Mouse (Mus musculus): ENCODE measurements around the gene Rngtt.
A peak's percentile ranks its signal among the peaks of the same experiment; 100 is the strongest.
"Not testable (repeated sequence)": the region's sequence is repeated elsewhere in the genome, so short reads cannot be mapped to it uniquely, and the experiment has no call there.

Gene Rngtt

DNA sequence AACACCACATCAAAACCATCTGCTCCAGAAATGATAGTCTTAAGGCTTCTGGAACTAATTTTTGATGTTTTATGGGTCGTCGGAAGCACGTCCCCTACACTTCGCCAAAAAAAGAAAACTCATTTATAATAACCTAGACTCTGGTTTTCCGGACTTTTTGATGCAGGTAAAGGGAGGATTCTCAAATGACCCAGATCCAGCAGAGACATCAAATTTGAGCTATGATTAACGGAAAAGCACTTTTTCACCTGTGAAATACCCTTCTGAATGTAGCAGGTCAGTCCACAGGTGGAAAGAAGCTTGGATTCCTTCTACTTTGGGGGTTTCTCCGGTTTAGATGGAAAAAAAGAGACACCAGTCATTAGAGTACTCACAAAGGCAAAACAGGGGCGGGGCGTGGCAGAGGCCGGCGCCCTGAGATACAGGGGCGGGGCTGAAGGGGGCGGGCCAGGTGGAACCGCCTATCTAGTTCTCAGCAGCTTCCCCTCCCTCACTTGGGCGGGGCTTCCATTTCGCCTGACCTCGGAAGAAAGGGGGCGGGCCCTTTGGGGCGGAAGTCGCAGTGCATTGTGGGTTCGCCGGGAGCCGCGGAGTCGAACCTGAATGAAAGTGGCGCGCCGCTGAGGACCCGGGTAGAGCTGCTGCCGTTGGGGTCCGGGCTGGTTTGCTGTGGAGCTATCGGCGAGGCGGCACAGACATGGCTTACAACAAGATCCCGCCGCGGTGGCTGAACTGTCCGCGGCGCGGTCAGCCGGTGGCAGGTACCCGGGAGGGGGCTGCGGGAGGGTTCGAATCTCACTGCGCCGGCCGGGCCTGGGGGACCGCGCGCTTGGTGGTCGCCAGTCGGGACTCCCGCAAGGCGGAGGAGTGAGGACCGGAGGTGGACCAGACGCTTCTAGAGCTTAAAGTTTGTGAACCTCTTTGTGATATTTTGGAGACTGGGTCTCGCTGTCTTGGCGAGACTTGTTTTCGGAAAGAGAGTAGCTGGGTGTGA is at the start of gene Rngtt:
TSS of gene Rngtt (plus strand) at position 548 of the 994 bp plus-strand sequence.
- DNase-seq (ENCODE audit: low spot score in 2 of 2) = peak; percentile 97 to 98

DNA sequence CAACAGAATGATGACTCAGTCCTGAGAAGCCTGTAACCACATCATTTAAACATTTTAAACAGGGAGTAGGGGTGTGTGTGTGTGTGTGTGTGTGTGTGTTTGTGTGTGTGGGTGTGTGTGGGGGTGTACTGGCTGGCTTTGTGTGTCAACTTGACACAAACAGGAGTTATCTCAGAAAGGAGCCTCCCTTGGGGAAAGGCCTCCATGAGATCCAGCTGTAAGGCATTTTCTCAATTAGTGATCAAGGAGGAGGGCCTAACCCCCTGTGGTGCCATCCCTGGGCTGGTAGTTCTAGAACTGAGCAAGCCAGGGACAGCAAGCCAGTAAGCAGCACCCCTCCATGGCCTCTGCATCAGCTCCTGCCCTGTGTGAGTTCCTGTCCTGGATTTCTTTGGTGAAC is 49.8 kb upstream of the Rngtt start:
- no peak for DNase-seq (ENCODE audit: low spot score in 2 of 2)

DNA sequence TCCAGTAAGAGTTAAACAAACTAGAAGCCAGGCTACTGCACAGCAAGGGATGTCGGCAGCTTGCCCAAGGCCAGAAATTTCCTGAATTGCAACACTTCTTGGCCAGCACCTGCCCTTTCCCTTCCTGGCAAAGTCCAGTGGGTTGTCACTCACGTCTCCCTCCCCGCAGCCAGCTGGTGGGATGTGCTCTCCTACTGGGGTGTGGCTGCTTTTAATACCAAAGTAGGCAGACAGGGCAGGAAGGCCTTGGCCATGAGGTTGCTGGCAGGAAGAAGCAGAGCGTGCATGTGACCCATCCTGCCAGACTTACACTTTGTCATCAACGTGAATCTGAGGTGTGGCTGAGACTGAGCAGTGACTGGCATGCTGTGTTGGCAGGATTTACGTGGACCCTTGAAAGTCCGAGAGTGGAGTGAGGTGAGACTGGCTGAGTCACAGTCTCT is 48.8 kb upstream of the Rngtt start:
- DNase-seq (ENCODE audit: low spot score in 2 of 2) = no peak

DNA sequence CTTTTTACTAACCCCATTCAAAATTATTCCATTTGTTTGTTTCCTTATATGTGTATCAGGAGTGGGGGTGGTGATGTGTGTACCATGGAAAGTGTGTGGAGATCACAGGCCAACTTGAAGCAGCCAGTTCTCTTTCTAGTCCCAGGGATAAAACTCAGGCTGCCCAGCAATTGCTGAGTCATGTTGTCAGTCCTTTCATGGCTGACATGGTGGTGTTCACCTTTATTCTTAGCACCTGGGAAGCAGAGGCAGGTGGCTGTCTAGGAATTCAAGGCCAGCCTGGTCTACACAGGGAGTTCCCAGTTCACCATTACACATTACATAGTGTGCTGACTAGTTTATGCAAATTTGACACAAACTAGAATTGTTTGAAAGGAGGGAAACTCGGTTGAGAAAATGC is 47.2 kb upstream of the Rngtt start:
- DNase-seq (ENCODE audit: low spot score in 2 of 2) = no peak

DNA sequence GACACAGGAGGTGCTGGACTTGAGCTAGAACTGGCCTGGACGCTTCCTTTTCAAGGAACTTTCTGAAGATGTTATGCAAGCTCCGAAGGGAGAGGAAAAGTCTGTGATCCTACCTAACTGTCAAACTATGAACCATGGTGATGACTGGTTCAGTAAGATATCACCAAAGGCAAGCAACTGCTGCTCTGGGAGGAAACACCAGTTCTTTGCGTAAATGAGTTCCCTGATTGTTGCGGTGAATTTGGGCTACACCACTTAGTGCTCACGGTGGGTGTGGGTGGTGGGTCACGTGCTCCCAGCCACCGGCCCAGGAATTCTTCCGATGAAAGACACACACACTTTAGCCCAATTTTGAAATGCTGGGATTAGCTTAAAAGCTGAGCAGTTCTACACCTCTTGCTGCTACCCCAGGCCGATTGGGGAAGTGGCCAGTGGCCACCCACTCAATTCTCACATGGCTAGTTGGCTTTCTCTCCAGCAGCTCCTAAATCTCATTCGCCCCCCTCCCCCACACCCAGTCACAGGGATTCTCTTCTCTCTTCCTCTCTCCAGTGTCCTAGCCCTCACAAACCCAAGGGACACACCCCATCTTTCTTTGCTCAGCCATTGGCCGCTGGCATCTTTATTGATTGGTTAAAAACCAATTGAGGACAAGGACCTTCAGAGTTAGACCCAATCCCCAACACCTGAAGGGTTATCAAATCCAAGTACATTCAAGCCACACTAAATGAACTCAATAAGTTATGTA is 45.0 kb upstream of the Rngtt start:
- no peak for DNase-seq (ENCODE audit: low spot score in 2 of 2)

DNA sequence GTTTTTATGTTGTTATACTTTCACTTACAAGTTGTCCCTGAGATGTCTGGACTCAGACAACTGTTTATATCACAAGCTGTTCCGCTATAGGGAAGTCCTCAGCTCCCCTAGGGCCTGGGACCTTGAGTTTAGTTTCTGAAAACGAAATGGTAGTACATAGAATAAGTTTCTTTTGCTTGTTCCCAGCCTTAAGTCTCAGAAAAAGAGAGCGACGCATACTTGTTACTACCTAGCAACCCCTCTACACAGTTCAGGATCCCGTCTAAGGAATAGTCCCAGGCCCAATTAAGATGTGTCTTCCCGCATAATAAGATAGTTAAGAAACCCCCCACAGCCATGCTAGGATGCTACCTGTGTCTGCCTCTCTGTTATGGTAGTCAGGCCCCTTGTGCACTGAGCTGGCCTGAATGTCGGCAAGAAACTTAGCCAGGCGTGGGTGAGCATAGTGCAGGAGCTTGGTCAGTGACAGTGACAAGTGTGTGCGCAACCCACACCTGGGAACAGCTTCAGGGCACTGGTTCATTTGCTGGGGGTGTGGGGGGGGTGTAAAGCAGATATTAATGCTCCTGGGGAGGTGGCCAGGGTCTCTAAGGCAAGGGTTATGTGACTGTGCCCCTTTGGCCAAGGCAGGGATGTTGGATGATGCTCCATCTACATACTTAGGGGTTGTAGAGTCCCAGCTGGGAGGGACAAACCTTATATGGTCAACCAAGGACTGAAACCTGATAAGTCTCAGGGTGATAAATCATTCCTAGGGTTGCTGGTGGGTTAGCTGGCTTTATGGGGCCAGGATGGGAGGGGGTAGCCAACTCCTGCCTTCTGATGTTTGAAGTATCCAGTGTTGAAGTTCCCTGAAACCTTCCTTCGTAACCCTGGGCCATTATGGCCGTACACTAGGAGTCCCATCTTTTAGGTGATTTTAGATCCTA is 39.5 kb upstream of the Rngtt start:
- DNase-seq (ENCODE audit: low spot score in 2 of 2) = no peak

DNA sequence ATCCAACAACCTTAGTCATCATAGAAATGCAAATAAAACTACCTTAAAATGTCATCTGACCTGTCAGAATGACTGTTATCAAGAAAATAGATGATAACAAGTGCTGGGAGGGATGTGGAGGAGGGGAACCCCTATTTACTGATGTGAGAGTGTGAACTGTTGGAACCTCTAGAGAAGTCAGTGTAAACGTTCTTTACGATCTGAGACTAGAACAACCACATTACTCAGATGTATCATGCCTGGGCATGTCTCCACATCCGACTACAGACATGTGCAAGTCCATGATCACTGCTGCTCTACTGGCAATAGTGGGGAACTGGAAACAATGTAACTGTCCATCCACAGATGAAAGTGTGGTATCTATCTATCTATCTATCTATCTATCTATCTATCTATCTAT is 36.7 kb upstream of the Rngtt start:
- no peak for DNase-seq (ENCODE audit: low spot score in 2 of 2)

DNA sequence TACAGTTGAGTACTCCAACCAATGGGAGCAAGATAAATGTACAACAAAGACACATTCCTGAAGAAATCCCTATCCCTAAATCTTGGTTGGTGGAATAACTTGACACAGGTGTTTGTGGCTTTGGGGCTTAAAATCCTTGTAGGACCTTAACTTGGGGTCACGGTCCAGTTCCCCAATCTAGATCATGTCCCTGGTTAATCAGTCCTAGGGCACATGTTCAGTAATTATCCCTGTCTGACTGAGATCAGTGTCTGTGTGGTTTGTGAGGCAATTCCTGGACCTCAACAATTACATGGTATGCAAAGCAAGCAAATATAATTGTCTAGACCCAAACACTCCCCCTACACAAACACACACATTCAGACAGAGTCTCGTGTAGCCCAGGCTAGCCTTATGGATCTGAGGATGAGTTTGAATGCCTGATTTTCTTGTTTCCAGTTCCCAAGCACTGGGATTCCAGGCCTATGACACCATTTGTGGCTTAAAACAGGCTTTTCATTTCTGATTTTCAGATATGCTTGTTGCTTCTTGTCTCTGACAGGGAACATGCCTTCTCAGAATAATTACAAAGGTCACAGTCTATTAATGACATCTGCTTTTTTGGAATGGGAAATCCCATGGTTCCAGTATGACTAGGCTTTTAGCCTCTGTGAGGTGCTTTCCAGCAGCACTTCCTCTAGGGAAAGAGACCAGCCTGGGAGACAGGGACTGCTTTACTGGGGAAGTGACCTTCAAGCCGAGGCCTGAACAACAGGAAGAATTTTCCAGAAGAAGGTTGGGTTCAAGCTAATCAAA is 28.0 kb upstream of the Rngtt start:
- no peak for DNase-seq (ENCODE audit: low spot score in 2 of 2)

DNA sequence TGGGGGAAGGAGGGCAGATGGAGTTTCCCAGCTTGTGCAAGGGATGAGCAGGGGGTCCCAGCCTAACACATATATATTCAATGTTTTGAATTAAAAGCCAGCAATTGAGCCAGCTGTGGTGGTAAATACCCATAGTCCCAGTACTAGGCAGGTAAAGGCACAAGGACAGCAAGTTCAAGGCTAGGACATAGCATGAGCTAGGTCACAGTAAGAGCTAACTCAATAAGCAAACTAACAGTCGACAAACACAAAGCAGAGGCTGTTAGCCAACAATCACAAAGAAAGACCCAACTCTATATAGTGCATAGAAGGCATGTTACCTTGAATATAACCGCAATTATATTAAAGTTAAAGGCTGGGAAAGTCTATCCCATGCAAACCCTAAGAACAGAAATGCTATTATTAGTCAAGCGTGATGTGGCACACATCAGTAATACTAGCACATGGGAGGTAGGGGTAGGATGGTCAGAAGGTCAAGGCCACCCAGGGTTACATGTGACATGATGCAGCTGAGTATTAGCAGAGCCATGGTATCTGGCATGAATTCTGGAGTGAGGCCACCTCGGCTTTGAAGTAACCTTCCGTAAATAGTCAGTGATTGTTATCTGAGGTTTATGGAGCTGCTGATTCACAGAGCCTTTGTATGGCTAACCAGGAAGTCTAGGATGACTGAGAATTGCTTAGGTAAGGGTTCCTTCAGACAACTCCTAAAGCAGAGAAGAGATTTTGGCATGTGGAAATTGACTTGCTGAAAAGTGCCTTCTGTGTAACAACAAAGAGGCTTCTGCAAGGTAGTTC is 25.8 kb upstream of the Rngtt start:
- no peak for DNase-seq (ENCODE audit: low spot score in 2 of 2)

DNA sequence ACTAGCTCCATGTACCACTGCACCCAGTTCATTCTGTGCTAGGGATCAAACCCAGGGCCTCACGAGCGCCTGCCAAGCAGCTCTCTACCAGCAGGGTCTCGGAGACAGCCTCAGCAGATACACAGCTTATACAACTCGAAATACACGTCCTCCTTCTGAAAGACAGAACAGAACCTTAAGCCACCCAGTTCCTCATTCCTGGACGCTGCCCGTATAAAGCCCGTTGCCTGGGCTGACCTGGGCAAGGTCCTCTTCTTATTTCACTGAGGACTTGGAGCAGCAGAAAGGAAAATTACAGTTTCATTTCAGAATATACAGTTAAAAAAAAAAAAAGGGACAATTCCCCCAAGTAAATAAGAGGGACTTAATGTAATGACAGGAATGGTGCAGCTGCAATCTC is 24.7 kb upstream of the Rngtt start:
- DNase-seq (ENCODE audit: low spot score in 2 of 2) = no peak

DNA sequence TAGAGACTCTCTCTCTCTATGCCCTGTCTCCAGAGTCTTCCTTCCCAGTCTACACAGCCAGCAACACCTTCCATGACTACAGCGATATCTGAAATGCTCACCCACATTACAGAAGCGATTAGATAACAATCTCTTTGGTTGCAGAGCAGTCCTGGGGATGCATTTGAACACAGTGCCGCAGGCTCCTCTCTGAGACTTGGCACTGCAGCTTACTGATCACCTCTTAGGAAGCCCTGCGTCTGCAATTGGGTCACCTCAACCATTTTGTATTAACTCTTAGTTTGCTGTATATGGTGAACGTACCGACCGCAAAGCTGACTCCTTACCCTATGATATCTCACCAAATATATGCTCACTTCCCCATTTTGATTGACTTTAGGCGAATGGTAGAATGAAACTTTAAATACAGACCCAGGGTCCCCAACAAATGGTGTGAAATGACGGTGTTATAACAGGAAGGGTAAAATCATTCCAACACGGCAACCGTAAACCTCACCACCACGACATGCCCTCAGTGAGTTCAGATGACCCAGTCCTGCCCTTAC is 20.9 kb upstream of the Rngtt start:
- no peak for DNase-seq (ENCODE audit: low spot score in 2 of 2)

DNA sequence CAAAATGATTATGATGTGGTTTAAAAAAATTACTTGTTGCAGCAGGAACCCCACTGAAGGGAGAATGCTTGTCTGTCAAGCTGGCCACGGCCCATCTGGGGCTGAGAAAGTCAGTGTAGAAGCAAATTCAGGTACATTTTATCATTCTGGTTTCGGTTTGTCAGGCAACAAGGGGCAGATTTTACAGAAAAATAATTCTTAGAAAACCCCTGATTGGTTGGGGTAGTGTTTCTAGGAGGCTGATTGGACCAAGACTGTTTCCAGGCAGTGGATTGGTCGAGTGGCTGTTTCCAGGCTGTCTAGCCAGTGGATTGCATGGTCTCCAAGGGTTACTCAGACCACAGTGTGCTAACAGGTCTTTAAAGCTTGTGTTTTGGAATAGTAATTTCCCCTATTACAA is 20.1 kb upstream of the Rngtt start, which contains the start of gene Pnrc1:
TSS of gene Pnrc1 (minus strand) at position 162 of the 400 bp plus-strand sequence.
- no peak for DNase-seq (ENCODE audit: low spot score in 2 of 2)

DNA sequence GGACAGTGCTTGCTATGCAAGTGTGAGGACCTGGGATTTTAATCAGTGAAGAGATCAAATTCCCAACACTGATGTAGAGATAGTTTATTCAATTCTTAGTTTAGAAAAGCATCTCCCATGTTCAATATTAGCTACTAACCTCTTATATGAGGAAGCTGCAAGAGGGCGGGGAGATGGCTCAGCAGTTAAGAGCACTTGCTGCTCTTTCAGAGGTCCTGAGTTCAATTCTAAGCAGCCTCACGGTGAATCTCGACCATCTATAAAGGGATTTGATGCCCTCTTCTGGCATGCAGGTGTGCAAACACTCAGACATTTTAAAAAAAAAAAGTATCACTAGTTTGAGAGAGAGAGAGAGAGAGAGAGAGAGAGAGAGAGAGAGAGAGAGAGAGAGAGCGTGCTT is 19.2 kb upstream of the Rngtt start:
- DNase-seq (ENCODE audit: low spot score in 2 of 2) = no peak

DNA sequence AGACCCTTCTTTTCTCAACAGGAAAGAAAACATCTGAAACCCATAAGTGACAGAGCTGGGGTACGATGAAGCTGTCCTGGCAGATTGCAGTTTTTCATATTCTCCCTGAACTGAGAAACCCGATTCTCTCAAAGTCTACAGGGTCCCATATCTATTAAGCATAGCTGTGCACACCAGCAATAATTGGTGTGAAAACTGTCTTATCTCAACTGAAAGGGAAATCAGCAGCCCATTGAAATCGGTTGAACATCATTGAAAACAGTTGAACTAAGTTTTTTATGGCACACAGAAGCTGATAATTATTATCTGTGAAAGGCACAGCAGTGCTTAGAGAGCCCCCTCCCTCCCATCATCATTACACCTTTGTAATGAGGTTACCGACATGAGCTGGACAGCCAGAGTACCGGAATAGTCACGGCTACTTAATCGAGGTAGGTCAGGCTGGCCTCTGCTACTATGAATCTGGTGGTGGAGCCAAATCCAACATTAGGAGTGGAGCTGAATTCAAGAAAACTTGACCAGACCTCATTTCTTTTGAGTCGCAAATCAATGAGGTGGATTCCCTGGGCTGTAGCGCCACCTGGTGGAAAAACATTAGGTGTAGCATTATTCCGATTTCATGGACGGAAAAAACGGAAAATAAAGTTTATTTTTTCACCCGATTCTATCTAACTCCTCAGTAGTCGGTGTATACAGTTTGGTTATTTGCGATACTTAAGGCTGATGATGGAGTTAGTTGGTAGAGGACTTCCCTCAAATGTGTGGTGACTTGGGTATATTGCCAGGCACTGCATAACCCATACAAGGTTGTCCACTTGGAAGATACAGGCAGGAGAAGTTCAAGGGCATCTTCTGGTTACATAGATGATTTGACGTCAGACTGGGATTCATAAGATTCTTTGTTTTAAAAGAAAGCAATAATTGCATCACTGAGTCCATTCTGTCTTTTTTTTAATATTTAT is 17.4 kb upstream of the Rngtt start:
- DNase-seq (ENCODE audit: low spot score in 2 of 2) = peak; percentile 48 to 78

DNA sequence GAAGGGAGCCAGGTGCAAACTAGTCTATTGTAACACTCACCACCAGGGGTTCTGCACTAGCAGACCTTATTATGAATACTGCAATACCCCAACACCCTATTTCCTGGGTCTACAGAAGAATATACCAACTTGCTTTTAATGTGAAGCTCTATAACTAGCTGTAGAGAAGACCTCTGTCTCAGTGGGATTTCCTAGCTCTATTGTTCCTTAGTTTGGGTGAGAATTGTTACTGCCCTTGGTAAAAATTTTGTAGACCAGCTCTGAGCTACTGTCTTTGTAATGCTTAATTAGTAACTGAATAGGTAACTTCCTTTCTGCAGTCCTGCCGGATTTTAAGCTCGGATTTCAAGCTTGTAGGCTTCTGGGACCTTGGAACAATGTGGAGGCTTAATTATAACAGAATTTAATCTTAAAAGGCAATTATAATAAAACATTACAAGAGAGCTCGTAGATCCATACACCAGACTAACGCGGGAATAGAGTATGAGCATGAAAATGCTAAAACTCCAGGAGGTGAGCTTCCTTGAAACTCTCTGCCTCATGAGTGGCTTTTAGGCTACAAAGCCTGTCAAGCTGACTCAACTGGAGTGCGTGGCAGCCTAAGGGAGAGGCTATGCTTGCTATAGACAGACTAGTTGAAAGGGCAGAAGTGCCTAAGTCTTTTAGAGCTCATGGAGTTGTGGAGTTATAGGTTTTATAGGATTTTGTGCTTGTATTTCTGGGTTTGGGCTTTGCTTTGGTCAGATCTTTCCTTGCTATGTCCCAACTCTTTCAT is 9.0 kb upstream of the Rngtt start:
- not testable (repeated sequence) for DNase-seq (ENCODE audit: low spot score in 2 of 2)

DNA sequence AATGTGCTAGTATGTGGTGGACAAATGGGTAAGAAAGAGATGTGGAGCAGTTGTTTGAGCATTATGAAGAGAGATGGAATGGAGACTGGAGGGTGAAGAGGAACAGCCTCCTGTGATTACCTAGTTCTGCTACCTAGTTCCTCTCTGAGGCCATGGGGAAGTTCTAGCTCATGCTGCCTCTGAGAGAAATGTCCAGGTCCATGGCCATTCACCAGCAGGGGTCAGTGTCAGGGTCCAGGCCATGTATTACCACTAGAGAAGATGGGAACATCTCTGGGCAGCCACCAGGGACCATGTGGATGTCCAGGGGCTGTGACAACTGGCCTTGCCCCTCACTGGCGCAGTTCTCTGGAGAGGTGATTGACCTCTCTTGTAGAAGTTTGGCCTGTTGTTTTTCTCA is 7.1 kb upstream of the Rngtt start:
- no peak for DNase-seq (ENCODE audit: low spot score in 2 of 2)

DNA sequence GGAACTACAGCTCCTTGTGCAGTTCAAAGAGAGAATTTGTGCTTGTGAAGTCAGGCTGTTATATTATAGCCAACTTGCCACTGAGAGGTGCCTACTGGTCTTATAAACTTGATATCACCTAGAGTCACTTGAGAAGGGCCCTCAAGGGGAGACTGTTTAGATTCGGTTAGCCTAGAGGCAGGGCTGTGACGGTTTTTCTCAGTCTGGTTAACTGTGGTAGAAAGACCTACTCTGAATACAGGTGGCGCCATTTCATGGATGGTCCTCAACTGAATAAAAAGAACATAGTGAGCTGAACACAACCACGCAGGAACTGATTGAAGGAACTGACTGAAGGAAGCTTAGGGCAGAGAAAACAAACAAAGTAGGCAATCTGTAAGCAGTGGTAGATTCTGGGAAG is 3.0 kb upstream of the Rngtt start:
- DNase-seq (ENCODE audit: low spot score in 2 of 2) = no peak
